Mouse (Mus musculus) intestine, embryonic 14.5 days (tissue): ENCODE data around the gene Mindy4. TPM values are rescaled to one million over a fixed set of nuclear protein-coding genes. Genes with fewer than 3 reads are reported as not detected.

Experiments used
- ATAC-seq: fragments of 200-750 bp; cut with Nextera tagmentation; replicated peaks from 2 replicates; pipeline ENCODE4 v1.8.0; 2017; ENCODE audit warnings: low read depth, moderate number of reproducible peaks, moderate TSS enrichment, moderate library complexity; ENCODE audit not compliant: low FRiP score, low TSS enrichment
- DNase-seq: peaks from one replicate; pipeline ENCODE4 v3.0.0-alpha.2; 2018; ENCODE audit warnings: low spot score
- H3K27ac ChIP-seq: fragments of 300-500 bp; sonication (generic); 2 replicates; pipeline ENCODE4 v1.5.1; 2014; ENCODE audit warnings: low read depth, mild to moderate bottlenecking, control low read depth
- H3K27me3 ChIP-seq: fragments of 300-500 bp; sonication (generic); replicated peaks from 2 replicates; pipeline ENCODE4 v1.6.1; 2014; ENCODE audit warnings: low read length, control low read depth; ENCODE audit not compliant: control insufficient read depth, insufficient read depth
- H3K36me3 ChIP-seq: fragments of 300-500 bp; sonication (generic); 2 replicates; pipeline ENCODE4 v1.6.1; 2014; ENCODE audit warnings: low read length, control low read depth; ENCODE audit not compliant: control insufficient read depth, insufficient read depth
- H3K4me1 ChIP-seq: fragments of 300-500 bp; sonication (generic); replicated peaks from 2 replicates; pipeline ENCODE4 v1.6.1; 2014; ENCODE audit warnings: low read length, control low read depth, mixed read lengths; ENCODE audit not compliant: control insufficient read depth, insufficient read depth
- H3K4me2 ChIP-seq: fragments of 300-500 bp; sonication (generic); 2 replicates; pipeline ENCODE4 v1.6.1; 2014; ENCODE audit warnings: low read length
- H3K4me3 ChIP-seq: fragments of 300-500 bp; sonication (generic); 2 replicates; pipeline ENCODE4 v1.5.1; 2014; ENCODE audit warnings: low read depth, low read length, control low read depth, mixed read lengths
- H3K9ac ChIP-seq: fragments of 300-500 bp; sonication (generic); 2 replicates; pipeline ENCODE4 v1.6.1; 2014; ENCODE audit warnings: mild to moderate bottlenecking, low read length
- H3K9me3 ChIP-seq: fragments of 300-500 bp; sonication (generic); 2 replicates; pipeline ENCODE4 v1.6.1; 2016; ENCODE audit warnings: low read length, control low read depth; ENCODE audit not compliant: control insufficient read depth
- WGBS: fragments of 180-500 bp; shearing (Covaris S2); extraction: QIAGEN DNeasy Blood & Tissue Kit; methylation state at CpG from one replicate; pipeline ENCODE4 v1.1.7; 2014; 5-methylcytosine and 5-hydroxymethylcytosine counted together
- polyA plus RNA-seq: library from polyadenylated mRNA; unstranded; fragments of >200 nt; fragmentation: Nextera tagmentation; extraction: Ambion mirVana; gene quantifications from 2 replicates; pipeline ENCODE4 v1.2.1, GENCODE M21; 2014

Gene Mindy4
- polyA plus RNA-seq, 1 experiment from 2014 or later = 10.9 TPM

DNA sequence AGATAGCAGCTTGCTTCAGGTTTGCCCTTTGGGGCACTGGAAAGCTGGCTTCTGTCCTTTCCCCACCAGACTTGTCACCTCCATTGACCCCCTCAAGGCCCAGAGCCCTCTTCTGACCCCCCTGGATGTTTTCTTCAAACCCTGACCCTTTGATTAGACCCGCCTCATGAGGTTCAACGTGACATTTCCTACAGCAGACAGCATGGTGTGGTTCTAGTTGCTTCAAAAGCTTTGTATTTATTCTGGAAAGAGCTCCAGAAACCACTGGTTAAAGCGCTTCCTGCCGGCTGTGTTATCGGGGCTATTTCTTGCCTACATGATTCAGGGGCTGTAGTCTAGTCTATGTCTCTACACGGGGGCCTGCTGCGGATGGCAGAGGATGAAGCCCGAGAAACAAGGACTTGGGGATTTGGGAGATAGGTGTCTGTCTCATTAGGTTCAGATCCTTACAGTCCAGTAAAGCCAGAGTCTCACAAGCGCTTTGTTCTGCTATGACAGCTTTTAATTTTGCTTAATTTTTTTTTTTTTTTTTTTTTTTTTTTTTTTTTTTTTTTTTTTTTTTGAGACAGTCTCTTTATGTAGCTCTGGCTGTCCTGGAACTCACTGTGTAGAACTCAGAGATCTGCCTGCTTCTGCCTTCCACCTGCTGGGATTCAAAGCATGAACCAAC lies 37.5 kb downstream of the Mindy4 start:
- Histone ChIP-seq H3K36me3 (peaks cover 3% of the 10 kb centered on the region; the same call in 1 of the 2 replicates), H3K27ac (no peak overlapping the region), H3K9me3 (no peaks in the 10 kb centered on the region), H3K4me3 (no peak overlapping the region), H3K9ac (no peak overlapping the region), H3K4me2 (no peak overlapping the region), H3K4me1 (peaks cover 4% of the 10 kb centered on the region; the same call in 1 of the 2 replicates), H3K27me3 (no peaks in the 10 kb centered on the region)
- DNase-seq (no peak), ATAC-seq (no peak)
- 90% methylated on average over 9 of the region's 9 CpGs for WGBS

DNA sequence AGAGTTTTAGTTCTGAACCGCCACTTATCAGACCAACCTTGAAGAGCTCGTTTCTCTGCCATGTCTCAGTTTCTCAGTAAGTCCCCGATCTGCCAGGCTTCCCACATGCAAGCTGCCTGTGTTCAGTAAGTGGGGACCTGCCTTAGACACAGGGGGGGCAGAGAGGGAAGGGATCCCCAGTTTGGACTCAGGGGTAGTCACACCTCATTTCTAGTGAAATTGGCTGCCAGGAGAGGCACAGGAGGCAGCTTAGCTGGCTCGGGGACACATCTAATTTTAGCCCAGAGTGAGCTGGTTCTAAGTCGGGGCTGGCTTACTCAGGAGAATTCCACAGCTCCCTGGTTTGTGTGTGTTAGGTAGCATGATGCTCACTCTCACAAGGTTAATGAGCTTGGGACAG lies 38.3 kb downstream of the Mindy4 start:
- DNase-seq (no peak), ATAC-seq (no peak)
- Histone ChIP-seq H3K4me1 (no peaks in the 10 kb centered on the region), H3K4me2 (no peak overlapping the region), H3K9me3 (no peaks in the 10 kb centered on the region), H3K36me3 (peaks cover 7% of the 10 kb centered on the region; the same call in 1 of the 2 replicates), H3K4me3 (no peak overlapping the region), H3K27me3 (no peaks in the 10 kb centered on the region), H3K9ac (no peak overlapping the region), H3K27ac (no peak overlapping the region)
- 84% methylated on average over 5 of the region's 5 CpGs for WGBS

DNA sequence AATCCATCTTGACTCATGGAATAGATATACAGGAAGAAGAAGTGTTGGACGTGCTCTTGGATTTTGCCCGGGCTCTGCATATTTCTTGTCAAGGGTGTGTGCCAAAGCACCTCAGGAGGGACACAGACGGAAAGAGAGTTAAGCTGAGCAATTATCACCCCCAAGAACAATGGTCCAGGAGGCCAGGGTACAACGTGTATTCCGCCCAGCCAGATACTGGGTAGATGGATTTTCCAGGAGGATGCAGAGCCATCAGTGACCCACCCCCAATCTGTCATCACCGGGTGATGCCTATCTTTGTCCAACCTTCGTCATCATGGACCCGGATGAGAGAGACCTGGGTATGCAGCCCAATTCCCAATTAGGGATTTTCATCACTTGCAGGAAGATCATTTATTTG lies 42.5 kb downstream of the Mindy4 start:
- Histone ChIP-seq H3K4me1 (no peaks in the 10 kb centered on the region), H3K27ac (no peak overlapping the region), H3K4me3 (no peak overlapping the region), H3K9ac (no peak overlapping the region), H3K27me3 (no peaks in the 10 kb centered on the region), H3K36me3 (peaks cover 13% of the 10 kb centered on the region; the same call in 1 of the 2 replicates), H3K9me3 (no peaks in the 10 kb centered on the region), H3K4me2 (no peak overlapping the region)
- 91% methylated on average over 8 of the region's 8 CpGs for WGBS
- ATAC-seq (no peak), DNase-seq (no peak)

DNA sequence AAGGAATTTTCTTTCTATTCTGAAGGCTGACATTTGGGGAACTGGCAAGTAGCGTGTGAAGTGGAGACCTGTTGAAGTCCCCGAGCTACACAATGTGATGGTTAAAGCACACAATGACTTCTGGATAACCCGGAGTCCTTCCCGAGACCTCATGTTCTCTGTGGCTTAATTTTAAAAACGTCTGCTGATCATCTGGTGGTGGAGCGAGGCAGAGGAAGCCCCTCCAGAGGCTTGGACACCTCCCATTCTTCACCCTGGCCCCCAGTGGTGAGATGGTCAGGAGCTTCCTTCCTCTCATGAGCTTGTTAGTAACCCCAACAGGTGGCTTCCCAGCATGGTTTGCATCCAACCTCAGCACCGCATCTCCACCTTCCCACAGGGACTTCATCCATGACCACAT lies 43.3 kb downstream of the Mindy4 start:
- 90% methylated on average over 7 of the region's 7 CpGs for WGBS

DNA sequence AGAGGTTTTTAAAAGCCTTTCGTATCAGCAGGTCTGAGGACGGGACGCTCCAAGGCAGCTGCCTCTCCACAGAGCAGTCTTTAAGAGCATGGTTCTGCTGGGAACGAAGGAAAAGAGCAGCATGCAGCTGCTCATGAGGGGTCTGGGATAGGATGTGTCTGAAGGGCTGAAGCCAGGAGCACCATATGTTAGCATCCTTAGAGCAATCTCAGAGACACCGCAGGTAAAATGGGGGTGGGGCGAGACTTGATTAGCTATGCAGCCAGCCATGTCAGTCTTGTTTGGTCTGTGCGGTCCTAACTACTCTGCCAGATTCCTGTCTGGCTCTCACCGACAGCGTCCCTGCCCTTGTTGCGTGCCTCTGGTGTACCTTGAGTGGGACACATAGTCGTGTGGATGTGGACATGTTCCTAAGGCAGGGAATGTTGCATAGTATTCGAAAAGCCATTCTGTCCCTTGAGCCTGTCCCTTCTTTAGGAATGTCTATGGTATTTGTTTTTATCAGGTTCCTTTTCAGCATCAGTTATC lies 43.8 kb downstream of the Mindy4 start:
- Histone ChIP-seq H3K9ac (no peak overlapping the region), H3K4me2 (no peak overlapping the region), H3K27me3 (no peaks in the 10 kb centered on the region), H3K27ac (no peak overlapping the region), H3K4me3 (no peak overlapping the region), H3K4me1 (no peaks in the 10 kb centered on the region), H3K9me3 (no peaks in the 10 kb centered on the region), H3K36me3 (peaks cover 13% of the 10 kb centered on the region; the same call in 1 of the 2 replicates)
- DNase-seq = no peak
- ATAC-seq = no peak
- 87% methylated on average over 12 of the region's 12 CpGs for WGBS

More for the DNA sequence above, 43.3 kb downstream of the Mindy4 start:
- Histone ChIP-seq H3K27me3 (no peaks in the 10 kb centered on the region), H3K27ac (no peak overlapping the region), H3K4me3 (no peak overlapping the region), H3K9ac (no peak overlapping the region), H3K9me3 (no peaks in the 10 kb centered on the region), H3K36me3 (peaks cover 13% of the 10 kb centered on the region; the same call in 1 of the 2 replicates), H3K4me1 (no peaks in the 10 kb centered on the region), H3K4me2 (no peak overlapping the region)
- ATAC-seq = no peak
- DNase-seq = no peak

DNA sequence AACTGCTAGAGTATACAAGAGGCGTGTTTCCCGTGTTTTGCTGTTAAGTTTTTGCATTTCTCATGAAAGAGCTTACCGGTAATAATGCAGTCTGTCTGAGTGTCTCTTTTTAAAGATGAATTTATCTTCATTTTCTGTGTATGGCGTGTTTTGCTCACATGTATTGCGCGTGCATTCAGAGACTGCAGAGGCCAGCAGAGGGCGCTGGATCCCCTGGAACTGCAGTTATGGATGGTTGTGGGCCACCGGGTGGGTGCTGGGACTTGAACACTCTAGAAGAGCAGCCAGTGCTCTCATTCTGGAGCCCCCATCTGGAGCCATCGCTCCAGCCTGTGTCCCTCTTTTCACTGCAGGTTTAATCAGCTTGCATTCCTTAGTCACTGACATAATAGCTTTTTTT lies 46.1 kb downstream of the Mindy4 start:
- H3K9me3 ChIP-seq = no peaks in the 10 kb centered on the region
- no peak for ATAC-seq
- H3K4me1 ChIP-seq = no peaks in the 10 kb centered on the region
- no peak overlapping the region for H3K4me2 ChIP-seq
- H3K27ac ChIP-seq = no peak overlapping the region
- DNase-seq = no peak
- WGBS = 91% methylated on average over 9 of the region's 9 CpGs
- no peak overlapping the region for H3K9ac ChIP-seq
- peaks cover 13% of the 10 kb centered on the region; the same call in 1 of the 2 replicates for H3K36me3 ChIP-seq
- no peak overlapping the region for H3K4me3 ChIP-seq
- no peaks in the 10 kb centered on the region for H3K27me3 ChIP-seq

DNA sequence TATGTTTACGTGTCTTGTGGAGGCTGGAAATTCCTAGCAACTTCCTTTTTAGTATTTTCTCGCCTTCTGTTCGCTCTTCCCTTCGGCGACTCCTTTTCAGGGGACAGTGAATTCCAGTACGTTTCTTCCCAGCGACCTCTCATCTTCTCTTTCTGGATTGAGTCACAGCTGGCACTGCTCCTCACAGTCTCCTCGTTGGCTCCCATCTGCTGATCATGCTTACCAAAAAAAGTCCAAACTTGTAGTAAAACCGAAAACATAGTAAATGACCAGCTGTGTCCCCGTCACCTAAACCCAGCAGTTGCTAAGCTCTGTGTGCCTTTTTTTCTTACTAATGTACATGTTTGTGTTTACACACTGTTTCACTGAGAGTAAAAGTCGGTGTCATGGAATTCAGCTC lies 47.6 kb downstream of the Mindy4 start:
- no peak overlapping the region for H3K27ac ChIP-seq
- no peak overlapping the region for H3K4me2 ChIP-seq
- no peak for DNase-seq
- 72% methylated on average over 11 of the region's 11 CpGs for WGBS
- no peak overlapping the region for H3K9ac ChIP-seq
- H3K4me3 ChIP-seq = no peak overlapping the region
- H3K9me3 ChIP-seq = no peaks in the 10 kb centered on the region
- H3K27me3 ChIP-seq = no peaks in the 10 kb centered on the region
- ATAC-seq = no peak
- no peaks in the 10 kb centered on the region for H3K4me1 ChIP-seq
- peaks cover 9% of the 10 kb centered on the region; the same call in 1 of the 2 replicates for H3K36me3 ChIP-seq

DNA sequence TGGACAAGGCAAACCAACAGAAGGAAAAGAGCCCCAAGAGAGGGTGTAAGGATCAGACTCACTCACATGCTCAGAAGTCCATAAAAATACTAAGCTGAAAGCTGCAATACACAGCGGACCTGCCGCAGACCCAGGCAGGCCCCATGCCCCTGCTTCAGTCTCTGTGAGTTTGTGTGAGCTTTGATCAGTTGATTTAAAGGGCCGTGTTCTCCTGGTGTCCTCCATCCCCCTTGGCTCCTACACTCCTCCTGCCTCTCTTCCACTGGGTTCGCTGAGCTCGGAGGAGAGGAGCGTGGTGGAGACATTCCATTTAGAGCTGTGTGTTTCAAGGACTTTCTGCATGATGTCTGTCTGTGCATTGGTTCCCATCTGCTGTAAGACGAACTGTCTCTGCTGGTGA lies 48.4 kb downstream of the Mindy4 start:
- H3K36me3 ChIP-seq = 0 out of 2 replicates have a peak, but pooled peaks cover 4% of the 10 kb centered on the region
- H3K9me3 ChIP-seq = no peaks in the 10 kb centered on the region
- no peaks in the 10 kb centered on the region for H3K27me3 ChIP-seq
- no peak for ATAC-seq
- H3K4me3 ChIP-seq = no peak overlapping the region
- H3K9ac ChIP-seq = no peak overlapping the region
- no peak overlapping the region for H3K27ac ChIP-seq
- H3K4me1 ChIP-seq = no peaks in the 10 kb centered on the region
- H3K4me2 ChIP-seq = no peak overlapping the region
- DNase-seq = no peak
- 74% methylated on average over 7 of the region's 7 CpGs for WGBS

DNA sequence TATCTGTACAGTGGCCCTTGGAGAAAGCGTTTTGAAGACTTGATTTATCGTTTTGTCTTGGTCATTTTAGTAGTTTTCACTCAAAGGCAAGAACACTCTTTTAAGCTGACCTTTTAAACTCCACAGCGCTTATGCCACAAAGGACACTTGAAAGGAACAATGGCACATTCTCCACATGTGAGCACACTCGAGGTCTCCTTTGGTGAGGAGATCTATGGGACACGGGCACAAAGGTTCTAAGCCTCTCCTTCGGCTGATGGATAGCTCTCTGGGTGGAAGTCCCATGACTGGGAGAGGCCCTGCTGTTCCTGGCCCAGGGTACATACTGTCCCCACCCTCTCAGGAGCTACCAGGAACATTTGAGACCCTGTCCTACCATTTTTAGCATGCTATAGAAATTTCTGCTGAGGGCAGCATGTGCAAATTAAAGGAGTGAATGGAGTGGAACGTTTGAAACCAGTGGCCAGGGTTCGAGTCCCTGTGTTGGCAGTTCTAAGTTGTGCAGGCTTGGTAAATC lies 49.6 kb downstream of the Mindy4 start:
- H3K4me2 ChIP-seq = no peak overlapping the region
- ATAC-seq = no peak
- H3K4me3 ChIP-seq = no peak overlapping the region
- no peaks in the 10 kb centered on the region for H3K27me3 ChIP-seq
- H3K27ac ChIP-seq = no peak overlapping the region
- no peak overlapping the region for H3K9ac ChIP-seq
- no peaks in the 10 kb centered on the region for H3K4me1 ChIP-seq
- no peak for DNase-seq
- H3K9me3 ChIP-seq = no peaks in the 10 kb centered on the region
- no peaks in the 10 kb centered on the region for H3K36me3 ChIP-seq
- 83% methylated on average over 8 of the region's 8 CpGs for WGBS
